Mouse (Mus musculus): Measurements from ENCODE around the gene Psg26. TPM values are rescaled to one million over a fixed set of nuclear protein-coding genes. Genes with fewer than 3 reads are reported as not detected.

Psg26 gene
- not detected for polyA plus RNA-seq (2017; shearing (Covaris generic))

DNA sequence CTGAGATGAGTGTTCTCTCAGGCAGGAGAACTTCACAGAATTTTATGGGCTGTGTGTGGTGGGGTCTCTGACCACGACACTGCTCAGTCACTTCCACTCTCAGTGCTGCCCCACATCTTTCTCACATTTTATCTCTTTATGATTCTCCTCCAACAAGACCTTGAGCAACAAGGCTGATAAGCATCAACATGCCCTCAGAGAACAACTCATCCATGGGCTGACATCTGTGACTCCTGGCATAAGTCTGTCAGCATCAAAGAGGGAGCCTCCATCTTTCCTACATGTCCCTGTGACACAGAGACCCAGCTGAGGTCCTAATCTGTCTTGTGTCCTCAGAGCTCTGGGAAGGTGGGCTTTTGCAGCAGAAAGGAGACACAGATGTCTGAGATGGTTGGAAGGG is at the start of gene Psg26:
Gene Psg26 (minus strand): TSS at position 101 of the 400 bp plus-strand sequence.

DNA sequence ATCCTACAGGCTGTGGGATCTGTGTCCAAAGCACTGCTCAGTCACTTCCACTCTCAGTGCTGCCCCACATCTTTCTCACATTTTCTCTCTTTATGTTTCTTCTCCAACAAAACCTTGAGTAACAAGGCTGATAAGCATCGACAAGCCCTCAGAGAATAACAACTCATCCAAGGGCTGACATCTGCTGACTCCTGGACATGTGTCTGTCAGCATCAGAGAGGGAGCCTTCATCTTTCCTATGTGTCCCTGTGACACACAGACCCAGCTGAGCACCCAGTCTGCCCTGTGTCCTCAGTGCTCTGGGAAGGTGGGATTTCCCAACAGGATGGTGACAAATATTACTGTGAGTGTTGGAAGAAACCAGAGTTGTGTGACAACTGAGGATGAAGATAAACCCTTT is 48.2 kb upstream of the Psg26 start, which contains the start of gene Psg25:
Gene Psg25 (minus strand): TSS at position 101 of the 400 bp plus-strand sequence.

DNA sequence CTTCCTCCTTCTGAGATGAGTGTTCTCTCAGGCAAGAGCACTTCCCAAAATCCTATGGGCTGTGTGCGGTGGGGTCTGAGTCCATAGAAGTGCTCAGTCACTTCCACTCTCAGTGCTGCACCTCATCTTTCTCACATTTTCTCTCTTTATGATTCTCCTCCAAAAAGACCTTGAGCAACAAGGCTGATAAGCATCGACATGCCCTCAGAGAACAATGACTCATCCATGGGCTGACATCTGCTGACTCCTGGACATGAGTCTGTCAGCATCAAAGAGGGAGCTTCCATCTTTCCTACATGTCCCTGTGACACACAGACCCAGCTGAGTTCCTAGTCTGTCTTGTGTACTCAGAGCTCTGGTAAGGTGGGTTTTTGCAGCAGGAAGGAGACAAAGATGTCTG is 52.0 kb downstream of the Psg26 start, which contains the start of gene Psg28:
Gene Psg28 (minus strand): TSS at position 101 of the 400 bp plus-strand sequence.

Other genes starting within 250 kb of the Psg26 start
- not detected for gene Mill1, start 238.8 kb downstream of the Psg26 start, polyA plus RNA-seq (2017; shearing (Covaris generic))
- gene Psg18, start 129.2 kb downstream of the Psg26 start, polyA plus RNA-seq (2017; shearing (Covaris generic)), result not detected
- gene Psg28, start 52.1 kb downstream of the Psg26 start, polyA plus RNA-seq (2017; shearing (Covaris generic)), result not detected
- gene Psg25, start 48.1 kb upstream of the Psg26 start, polyA plus RNA-seq (2017; shearing (Covaris generic)), result not detected
- gene Psg27, start 83.1 kb upstream of the Psg26 start, polyA plus RNA-seq (2017; shearing (Covaris generic)), result not detected
- not detected for gene Psg23, start 132.3 kb upstream of the Psg26 start, polyA plus RNA-seq (2017; shearing (Covaris generic))
- gene Psg21, start 172.5 kb upstream of the Psg26 start, polyA plus RNA-seq (2017; shearing (Covaris generic)), result not detected
- not detected for gene Psg20, start 202.0 kb upstream of the Psg26 start, polyA plus RNA-seq (2017; shearing (Covaris generic))
- gene Psg22, start 233.9 kb upstream of the Psg26 start, polyA plus RNA-seq (2017; shearing (Covaris generic)), result not detected